Mouse (Mus musculus) duodenum, adult 2 months (tissue): ENCODE measurements around the gene Ncoa4. TPM values are rescaled to one million over a fixed set of nuclear protein-coding genes. Genes with fewer than 3 reads are reported as not detected.

Source experiments
- polyA plus RNA-seq: library from polyadenylated mRNA; depleted of rRNA; stranded (reverse); fragments of >200 nt; gene quantifications from 2 replicates; pipeline ENCODE4 v1.2.3, GENCODE M21; 2012; ENCODE audit warnings: low replicate concordance; rRNA removed

Ncoa4 gene
- 8.5 and 43.5 TPM in 2 replicates for polyA plus RNA-seq

GRCm38 (mm10) chr14:32159690-32160246, at the start of gene Ncoa4:
Gene Ncoa4, plus strand, starts transcription at chr14:32159865.

GRCm38 (mm10) chr14:32141723-32142122, 17.9 kb upstream of the Ncoa4 start, which contains the start of gene Msmb:
Gene Msmb, plus strand, starts transcription at chr14:32142023.

GRCm38 (mm10) chr14:32201791-32202451, 42.3 kb downstream of the Ncoa4 start, which contains the start of the genes Timm23 and Parg:
Gene Timm23, minus strand, starts transcription at chr14:32201898.
Gene Parg, plus strand, starts transcription at chr14:32201949.

Other genes with a start within 250 kb of the Ncoa4 start
- 0.83 and 1.2 TPM in 2 replicates for gene Galnt15, start 130.9 kb upstream of the Ncoa4 start, polyA plus RNA-seq
- gene Oxnad1, start 74.5 kb upstream of the Ncoa4 start, polyA plus RNA-seq, result 14.0 and 38.0 TPM in 2 replicates
- 10.9 and 14.9 TPM in 2 replicates for gene Dph3, start 74.1 kb upstream of the Ncoa4 start, polyA plus RNA-seq
- not detected in 2 replicates for gene Msmb, start 17.8 kb upstream of the Ncoa4 start, polyA plus RNA-seq
- 128 and 139 TPM in 2 replicates for gene Timm23, start 42.0 kb downstream of the Ncoa4 start, polyA plus RNA-seq
- gene Parg, start 42.1 kb downstream of the Ncoa4 start, polyA plus RNA-seq, result 1.1 and 1.2 TPM in 2 replicates
- 1.6 and 1.7 TPM in 2 replicates for gene Ogdhl, start 162.2 kb downstream of the Ncoa4 start, polyA plus RNA-seq
- gene 1700024G13Rik, start 228.5 kb downstream of the Ncoa4 start, polyA plus RNA-seq, result not detected in 2 replicates